Mouse (Mus musculus) monocyte, adult 59 days (primary cell): ENCODE results near the gene Gm27027. TPM values are rescaled to one million over a fixed set of nuclear protein-coding genes. Genes with fewer than 3 reads are reported as not detected.

Experiments used
- total RNA-seq, 2 experiments: library from RNA; stranded (reverse); gene quantifications; one replicate each; pipeline ENCODE4 v1.2.4; 2023

Gene Gm27027
- not detected for total RNA-seq

DNA sequence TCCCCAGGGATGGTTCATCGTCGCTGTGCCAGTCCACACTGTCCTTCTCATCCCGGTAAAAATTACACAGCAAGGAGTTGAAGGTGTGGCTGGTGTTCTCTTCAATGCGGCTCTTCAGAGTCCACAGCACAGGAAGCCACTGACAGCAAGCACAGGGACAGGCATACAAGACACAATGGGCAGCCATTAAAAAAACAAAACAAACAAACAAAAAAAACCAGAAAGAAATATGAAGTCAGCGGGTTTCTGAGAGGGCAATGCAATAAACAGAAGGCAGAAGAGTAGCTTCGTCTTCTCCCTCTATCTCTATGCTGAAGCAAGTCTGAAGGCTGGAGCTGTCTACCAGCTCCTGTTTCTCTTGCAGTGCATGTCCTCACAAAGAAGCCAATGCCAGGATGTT lies at the start of gene Gm27027:
Gene Gm27027 (minus strand): TSS at position 101 of the 400 bp plus-strand sequence.

GRCm38 (mm10) chr2:94010335-94011291 lies 14.5 kb upstream of the Gm27027 start, which contains the start of gene Alkbh3:
Alkbh3 (minus strand) TSS chr2:94010807.

GRCm38 (mm10) chr2:93956908-93957784 lies 39.0 kb downstream of the Gm27027 start, which contains the start of gene Gm13889:
Gm13889 (minus strand) TSS chr2:93957201.

Other genes starting within 250 kb of the Gm27027 start
- gene Ext2, start 173.8 kb downstream of the Gm27027 start, total RNA-seq, result 10 to 100 TPM; 50.9 to 55.9 TPM
- 10 to 100 TPM; 15.9 to 20.3 TPM for gene Accs, start 146.4 kb downstream of the Gm27027 start, total RNA-seq
- not detected for gene Accsl, start 127.2 kb downstream of the Gm27027 start, total RNA-seq
- under 1 TPM in 1 of 2 experiments, not detected in 1; 0.47 TPM for gene Gm13889, start 39.2 kb downstream of the Gm27027 start, total RNA-seq
- gene Alkbh3, start 14.5 kb upstream of the Gm27027 start, total RNA-seq, result 10 to 100 TPM; 40.1 to 41.4 TPM
- gene Hsd17b12, start 161.6 kb upstream of the Gm27027 start, total RNA-seq, result 10 to 100 TPM; 55.5 to 65.4 TPM